Mouse (Mus musculus): ENCODE data around the gene Gm21897. TPM values are rescaled to one million over a fixed set of nuclear protein-coding genes. Genes with fewer than 3 reads are reported as not detected.

Gm21897 gene
- polyA plus RNA-seq, 1 experiment from 2014 or later = not detected

DNA sequence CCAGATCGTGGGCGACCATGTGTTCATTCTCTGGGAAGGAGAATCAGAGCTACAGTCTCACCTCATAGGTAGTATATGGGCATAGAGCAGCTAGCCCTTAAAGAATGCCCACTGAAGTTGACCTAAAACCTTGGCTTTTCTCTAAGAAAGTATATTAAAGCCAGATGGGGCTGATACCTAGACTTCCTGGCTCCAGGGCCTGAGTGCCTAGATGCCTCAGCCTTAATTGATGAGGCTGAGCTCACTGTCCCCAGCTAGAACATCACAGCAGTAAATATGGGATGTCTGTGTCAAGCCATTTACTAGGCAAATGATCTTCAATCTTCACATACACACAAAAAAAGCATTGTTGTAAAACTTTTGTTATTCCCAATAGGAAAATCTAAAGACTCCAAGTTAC lies 32.1 kb downstream of the Gm21897 start:
- H3K27me3 ChIP-seq (replicated peaks; ENCODE audit: control insufficient read depth, insufficient read depth, low read length) = no peaks in the 10 kb centered on the region
- H3K9ac ChIP-seq (ENCODE audit: low read depth, low read length) = no peak overlapping the region
- no peak overlapping the region for H3K4me2 ChIP-seq
- ATAC-seq (replicated peaks; ENCODE audit: low FRiP score) (no peak), DNase-seq (ENCODE audit: low spot score) (no peak)
- H3K27ac ChIP-seq (ENCODE audit: low read depth, low read length) = no peak overlapping the region
- H3K9me3 ChIP-seq (ENCODE audit: control insufficient read depth, low read length) = no peaks in the 10 kb centered on the region
- H3K36me3 ChIP-seq (ENCODE audit: control insufficient read depth, insufficient read depth, low read length) = no peaks in the 10 kb centered on the region
- H3K4me3 ChIP-seq (ENCODE audit: low read depth, low read length) = no peak overlapping the region
- H3K4me1 ChIP-seq (replicated peaks; ENCODE audit: control insufficient read depth, insufficient read depth, low read length) = no peaks in the 10 kb centered on the region
- WGBS = 74% methylated on average over 2 of the region's 2 CpGs

DNA sequence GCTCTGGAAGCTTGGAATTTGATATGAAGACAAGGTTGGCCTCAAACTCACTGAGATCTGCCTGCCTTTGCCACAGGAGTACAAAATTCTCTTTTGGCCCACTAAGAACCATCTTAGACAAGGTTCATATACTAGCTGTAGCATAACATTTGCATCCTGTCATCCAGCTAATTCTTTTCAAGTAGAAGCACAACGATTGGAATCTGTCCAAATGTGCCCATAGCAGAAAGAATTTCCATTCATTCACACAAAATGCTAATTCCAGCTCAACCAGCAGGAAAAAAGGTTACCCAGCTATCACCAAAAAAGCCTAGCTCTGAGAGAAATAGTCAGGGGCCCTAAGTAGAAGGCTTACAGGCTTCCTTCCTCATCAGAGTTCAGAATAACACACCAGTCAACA lies 34.0 kb downstream of the Gm21897 start:
- no peaks in the 10 kb centered on the region for H3K36me3 ChIP-seq (ENCODE audit: control insufficient read depth, insufficient read depth, low read length)
- 67% methylated on average over 1 of the region's 1 CpGs for WGBS
- no peak for ATAC-seq (replicated peaks; ENCODE audit: low FRiP score)
- H3K4me3 ChIP-seq (ENCODE audit: low read depth, low read length) = no peak overlapping the region
- no peaks in the 10 kb centered on the region for H3K9me3 ChIP-seq (ENCODE audit: control insufficient read depth, low read length)
- H3K9ac ChIP-seq (ENCODE audit: low read depth, low read length) = no peak overlapping the region
- no peak overlapping the region for H3K27ac ChIP-seq (ENCODE audit: low read depth, low read length)
- DNase-seq (ENCODE audit: low spot score) = no peak
- H3K4me2 ChIP-seq = no peak overlapping the region
- H3K4me1 ChIP-seq (replicated peaks; ENCODE audit: control insufficient read depth, insufficient read depth, low read length) = no peaks in the 10 kb centered on the region
- H3K27me3 ChIP-seq (replicated peaks; ENCODE audit: control insufficient read depth, insufficient read depth, low read length) = no peaks in the 10 kb centered on the region

DNA sequence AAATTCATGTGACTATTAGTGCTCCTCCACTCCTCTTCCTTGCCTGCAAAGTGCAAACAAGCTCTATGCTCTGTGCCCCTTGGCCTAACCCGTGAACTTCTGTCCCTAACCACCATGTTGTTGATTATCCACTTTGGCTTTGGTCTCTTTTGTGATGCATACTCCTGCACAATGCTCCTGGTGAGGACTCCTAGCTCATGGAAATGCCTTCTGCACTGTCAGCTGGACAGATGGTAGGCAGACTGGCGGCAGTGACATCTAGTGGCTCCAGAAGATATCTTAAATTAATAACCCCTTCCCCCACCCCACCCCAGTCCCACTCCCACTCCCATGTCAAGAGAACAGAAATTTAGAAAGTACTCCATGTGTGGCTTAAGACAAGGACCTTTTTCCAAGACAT lies 35.1 kb downstream of the Gm21897 start:
- no peaks in the 10 kb centered on the region for H3K36me3 ChIP-seq (ENCODE audit: control insufficient read depth, insufficient read depth, low read length)
- ATAC-seq (replicated peaks; ENCODE audit: low FRiP score) = no peak
- WGBS = 45% methylated on average over 2 of the region's 2 CpGs

DNA sequence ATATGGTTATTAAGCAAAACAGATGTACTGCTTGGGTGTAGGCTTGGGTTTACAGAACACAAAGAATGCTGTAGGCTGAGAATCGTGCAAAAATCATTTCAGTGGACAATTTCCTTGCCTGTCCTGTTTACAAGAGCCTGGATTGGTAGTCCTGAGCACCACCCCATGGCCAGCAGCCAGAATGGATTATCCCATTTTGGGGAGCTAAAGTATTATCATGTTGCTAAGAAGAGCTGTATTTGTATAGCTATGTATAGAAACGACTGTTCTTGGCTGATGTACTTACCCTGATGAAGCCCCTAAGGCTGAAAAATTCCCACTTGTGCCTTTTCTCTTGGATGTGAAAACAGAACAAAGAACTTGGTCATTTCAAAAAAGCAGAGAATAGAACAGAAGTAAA lies 37.6 kb downstream of the Gm21897 start:
- WGBS = 65% methylated on average over 2 of the region's 2 CpGs
- Histone ChIP-seq H3K4me1 (replicated peaks; ENCODE audit: control insufficient read depth, insufficient read depth, low read length) (no peaks in the 10 kb centered on the region), H3K4me3 (ENCODE audit: low read depth, low read length) (no peak overlapping the region), H3K9ac (ENCODE audit: low read depth, low read length) (no peak overlapping the region), H3K27me3 (replicated peaks; ENCODE audit: control insufficient read depth, insufficient read depth, low read length) (no peaks in the 10 kb centered on the region), H3K36me3 (ENCODE audit: control insufficient read depth, insufficient read depth, low read length) (no peaks in the 10 kb centered on the region), H3K27ac (ENCODE audit: low read depth, low read length) (no peak overlapping the region), H3K9me3 (ENCODE audit: control insufficient read depth, low read length) (no peaks in the 10 kb centered on the region), H3K4me2 (no peak overlapping the region)
- no peak for DNase-seq (ENCODE audit: low spot score)
- ATAC-seq (replicated peaks; ENCODE audit: low FRiP score) = no peak

More for the DNA sequence above, 35.1 kb downstream of the Gm21897 start:
- H3K4me1 ChIP-seq (replicated peaks; ENCODE audit: control insufficient read depth, insufficient read depth, low read length) = no peaks in the 10 kb centered on the region
- no peaks in the 10 kb centered on the region for H3K27me3 ChIP-seq (replicated peaks; ENCODE audit: control insufficient read depth, insufficient read depth, low read length)
- DNase-seq (ENCODE audit: low spot score) = no peak
- H3K27ac ChIP-seq (ENCODE audit: low read depth, low read length) = no peak overlapping the region
- H3K9ac ChIP-seq (ENCODE audit: low read depth, low read length) = no peak overlapping the region
- H3K9me3 ChIP-seq (ENCODE audit: control insufficient read depth, low read length) = no peaks in the 10 kb centered on the region
- H3K4me2 ChIP-seq = no peak overlapping the region
- H3K4me3 ChIP-seq (ENCODE audit: low read depth, low read length) = no peak overlapping the region

- H3K9me3 ChIP-seq (ENCODE audit: control insufficient read depth, low read length) = no peaks in the 10 kb centered on the region
- ATAC-seq (replicated peaks; ENCODE audit: low FRiP score) = no peak
Observed at GRCm38 (mm10) chr16:15355339-15355738, 38.1 kb downstream of the Gm21897 start.

GRCm38 (mm10) chr16:15357766-15358165 lies 40.5 kb downstream of the Gm21897 start:
- H3K27me3 ChIP-seq (replicated peaks; ENCODE audit: control insufficient read depth, insufficient read depth, low read length) = no peaks in the 10 kb centered on the region
- no peaks in the 10 kb centered on the region for H3K4me1 ChIP-seq (replicated peaks; ENCODE audit: control insufficient read depth, insufficient read depth, low read length)
- no peaks in the 10 kb centered on the region for H3K9me3 ChIP-seq (ENCODE audit: control insufficient read depth, low read length)
- no peak overlapping the region for H3K4me2 ChIP-seq
- no peak overlapping the region for H3K27ac ChIP-seq (ENCODE audit: low read depth, low read length)
- no peak overlapping the region for H3K4me3 ChIP-seq (ENCODE audit: low read depth, low read length)
- no peaks in the 10 kb centered on the region for H3K36me3 ChIP-seq (ENCODE audit: control insufficient read depth, insufficient read depth, low read length)
- H3K9ac ChIP-seq (ENCODE audit: low read depth, low read length) = no peak overlapping the region
- ATAC-seq (replicated peaks; ENCODE audit: low FRiP score) (no peak), DNase-seq (ENCODE audit: low spot score) (no peak)

More at GRCm38 (mm10) chr16:15355339-15355738, 38.1 kb downstream of the Gm21897 start:
- H3K4me1 ChIP-seq (replicated peaks; ENCODE audit: control insufficient read depth, insufficient read depth, low read length) = no peaks in the 10 kb centered on the region
- H3K36me3 ChIP-seq (ENCODE audit: control insufficient read depth, insufficient read depth, low read length) = no peaks in the 10 kb centered on the region
- H3K4me2 ChIP-seq = no peak overlapping the region
- no peak for DNase-seq (ENCODE audit: low spot score)
- H3K27me3 ChIP-seq (replicated peaks; ENCODE audit: control insufficient read depth, insufficient read depth, low read length) = no peaks in the 10 kb centered on the region
- H3K4me3 ChIP-seq (ENCODE audit: low read depth, low read length) = no peak overlapping the region
- no peak overlapping the region for H3K9ac ChIP-seq (ENCODE audit: low read depth, low read length)
- H3K27ac ChIP-seq (ENCODE audit: low read depth, low read length) = no peak overlapping the region
- 67% methylated on average over 1 of the region's 1 CpGs for WGBS

GRCm38 (mm10) chr16:15359110-15359782 lies 42.0 kb downstream of the Gm21897 start:
- WGBS = 74% methylated on average over 3 of the region's 3 CpGs
- Histone ChIP-seq H3K27ac (ENCODE audit: low read depth, low read length) (no peak overlapping the region), H3K36me3 (ENCODE audit: control insufficient read depth, insufficient read depth, low read length) (no peaks in the 10 kb centered on the region), H3K9ac (ENCODE audit: low read depth, low read length) (no peak overlapping the region), H3K9me3 (ENCODE audit: control insufficient read depth, low read length) (no peaks in the 10 kb centered on the region), H3K4me3 (ENCODE audit: low read depth, low read length) (no peak overlapping the region), H3K4me2 (no peak overlapping the region), H3K4me1 (replicated peaks; ENCODE audit: control insufficient read depth, insufficient read depth, low read length) (no peaks in the 10 kb centered on the region), H3K27me3 (replicated peaks; ENCODE audit: control insufficient read depth, insufficient read depth, low read length) (no peaks in the 10 kb centered on the region)
- ATAC-seq (replicated peaks; ENCODE audit: low FRiP score) = no peak
- no peak for DNase-seq (ENCODE audit: low spot score)

DNA sequence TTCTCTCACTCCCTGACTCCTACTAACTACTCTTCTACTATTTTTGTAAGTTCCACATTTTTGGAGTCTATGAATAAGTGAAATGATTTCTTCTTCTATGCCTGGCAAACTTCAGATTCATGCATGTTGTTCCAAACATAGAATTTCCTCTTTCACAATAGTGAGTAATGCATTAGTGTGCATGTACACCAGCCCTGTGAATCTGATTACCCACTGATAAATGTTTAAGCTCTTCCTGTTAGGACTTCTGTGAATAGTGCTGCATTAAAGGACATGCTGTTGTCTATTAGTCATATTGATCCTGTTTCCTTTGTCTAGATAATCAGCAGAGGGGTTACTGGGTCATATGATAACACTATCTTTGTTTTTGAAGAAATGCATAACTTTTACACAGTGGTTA lies 43.6 kb downstream of the Gm21897 start:
- H3K27ac ChIP-seq (ENCODE audit: low read depth, low read length) = no peak overlapping the region
- DNase-seq (ENCODE audit: low spot score) (no peak), ATAC-seq (replicated peaks; ENCODE audit: low FRiP score) (no peak)
- no peaks in the 10 kb centered on the region for H3K36me3 ChIP-seq (ENCODE audit: control insufficient read depth, insufficient read depth, low read length)
- H3K27me3 ChIP-seq (replicated peaks; ENCODE audit: control insufficient read depth, insufficient read depth, low read length) = no peaks in the 10 kb centered on the region
- H3K9ac ChIP-seq (ENCODE audit: low read depth, low read length) = no peak overlapping the region
- H3K9me3 ChIP-seq (ENCODE audit: control insufficient read depth, low read length) = no peaks in the 10 kb centered on the region
- no peak overlapping the region for H3K4me2 ChIP-seq
- no peak overlapping the region for H3K4me3 ChIP-seq (ENCODE audit: low read depth, low read length)
- no peaks in the 10 kb centered on the region for H3K4me1 ChIP-seq (replicated peaks; ENCODE audit: control insufficient read depth, insufficient read depth, low read length)
